Mouse (Mus musculus): Measurements from ENCODE around the gene Cdcp2.
"Not testable (repeated sequence)": the region's sequence is repeated elsewhere in the genome, so short reads cannot be mapped to it uniquely, and the experiment has no call there.

The Cdcp2 gene

GRCm38 (mm10) chr4:107094484-107095187 is 2.1 kb upstream of the Cdcp2 start:
- DNase-seq (ENCODE audit: low spot score) = no peak

- DNase-seq (ENCODE audit: low spot score) = no peak
Observed at GRCm38 (mm10) chr4:107096043-107096442, 648 bp upstream of the Cdcp2 start.

GRCm38 (mm10) chr4:107097871-107098270 is 1.2 kb downstream of the Cdcp2 start:
- no peak for DNase-seq (ENCODE audit: low spot score)

- no peak for DNase-seq (ENCODE audit: low spot score)
Observed at GRCm38 (mm10) chr4:107098375-107098774, 1.7 kb downstream of the Cdcp2 start.

GRCm38 (mm10) chr4:107098791-107099525 is 2.3 kb downstream of the Cdcp2 start:
- DNase-seq (ENCODE audit: low spot score) = no peak

- DNase-seq (ENCODE audit: low spot score) = no peak
Observed at GRCm38 (mm10) chr4:107102220-107102619, 5.5 kb downstream of the Cdcp2 start.

- no peak for DNase-seq (ENCODE audit: low spot score)
Observed at GRCm38 (mm10) chr4:107106777-107107176, 10.1 kb downstream of the Cdcp2 start.

GRCm38 (mm10) chr4:107108291-107108731 is 11.6 kb downstream of the Cdcp2 start:
- DNase-seq (ENCODE audit: low spot score) = no peak

GRCm38 (mm10) chr4:107109181-107109580 is 12.5 kb downstream of the Cdcp2 start:
- not testable (repeated sequence) for DNase-seq (ENCODE audit: low spot score)

- DNase-seq (ENCODE audit: low spot score) = no peak
Observed at GRCm38 (mm10) chr4:107114278-107114677, 17.6 kb downstream of the Cdcp2 start.

- DNase-seq (ENCODE audit: low spot score) = no peak
Observed at GRCm38 (mm10) chr4:107117741-107118385, 21.2 kb downstream of the Cdcp2 start.

GRCm38 (mm10) chr4:107119056-107119455 is 22.4 kb downstream of the Cdcp2 start:
- DNase-seq (ENCODE audit: low spot score) = no peak

- DNase-seq (ENCODE audit: low spot score) = no peak
Observed at GRCm38 (mm10) chr4:107120676-107121075, 24.0 kb downstream of the Cdcp2 start.

GRCm38 (mm10) chr4:107121165-107121943 is 24.7 kb downstream of the Cdcp2 start:
- no peak for DNase-seq (ENCODE audit: low spot score)

GRCm38 (mm10) chr4:107124376-107124775 is 27.7 kb downstream of the Cdcp2 start:
- no peak for DNase-seq (ENCODE audit: low spot score)

- no peak for DNase-seq (ENCODE audit: low spot score)
Observed at GRCm38 (mm10) chr4:107125101-107125500, 28.4 kb downstream of the Cdcp2 start.

GRCm38 (mm10) chr4:107126389-107126788 is 29.7 kb downstream of the Cdcp2 start:
- no peak for DNase-seq (ENCODE audit: low spot score)

GRCm38 (mm10) chr4:107126891-107127524 is 30.3 kb downstream of the Cdcp2 start:
- no peak for DNase-seq (ENCODE audit: low spot score)

GRCm38 (mm10) chr4:107127901-107128669 is 31.4 kb downstream of the Cdcp2 start:
- DNase-seq (ENCODE audit: low spot score) = no peak

- no peak for DNase-seq (ENCODE audit: low spot score)
Observed at GRCm38 (mm10) chr4:107129373-107129772, 32.7 kb downstream of the Cdcp2 start.

- no peak for DNase-seq (ENCODE audit: low spot score)
Observed at GRCm38 (mm10) chr4:107130534-107130933, 33.8 kb downstream of the Cdcp2 start.

Data from left cerebral cortex, adult 11 months (tissue).